Comparison of ENCODE assay signal across 22 mouse cellular contexts in the genomic region with DNA sequence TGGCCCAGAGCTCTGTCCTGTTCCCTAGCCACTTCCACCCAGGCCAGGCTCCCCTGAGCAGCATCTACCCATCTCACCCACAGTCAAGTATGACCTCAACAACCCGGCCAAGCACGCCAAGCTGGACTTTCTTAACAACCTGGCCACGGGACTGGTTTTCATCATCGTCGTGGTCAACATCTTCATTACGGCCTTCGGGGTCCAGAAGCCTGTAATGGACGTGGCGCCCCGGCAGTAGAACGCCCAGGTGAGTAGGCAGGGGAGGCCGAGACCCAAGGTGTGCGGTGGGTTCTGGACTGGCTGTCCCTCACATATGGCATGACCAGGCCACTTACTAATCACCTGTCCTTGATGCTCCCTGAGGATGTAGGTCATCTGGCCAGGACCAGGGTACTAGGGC. TPM values are rescaled to one million over a fixed set of nuclear protein-coding genes. Genes with fewer than 3 reads are reported as not detected.
DNase-seq lines count a peak whose midpoint lies in the region; ATAC-seq and TF ChIP-seq lines count a peak whose summit lies in the region.
"Had no signal": no experiment of that assay in that cellular context is flagged by ENCODE, and none has a peak within 500 bp of the region (broad histone marks: within the 10 kb centered on the region; RNA-seq: fewer than 3 reads in every experiment).

No protein-coding gene starts in this region.

- H3K9ac ChIP-seq in midbrain, embryonic 16.5 days (ENCODE audit: low read depth, low read length), result no peak overlapping the region
- H3K9ac ChIP-seq: embryonic facial prominence, embryonic 12.5 days; forebrain, embryonic 13.5 days; forebrain, embryonic 15.5 days; forebrain, postnatal 0 days had no signal

- ATAC-seq in megakaryocyte, adult 5-6 weeks (ENCODE audit: poor library complexity, severe bottlenecking), result no peak
- no peak for ATAC-seq in midbrain, embryonic 16.5 days
- ATAC-seq: CD4-positive, CD25-positive, alpha-beta regulatory T cell, adult 4 months; forebrain, embryonic 13.5 days; forebrain, embryonic 15.5 days; forebrain, postnatal 0 days had no signal

- DNase-seq in gastrocnemius, adult 2 months, result no peak
- DNase-seq in gastrocnemius, postnatal 36 days, result no peak
- DNase-seq: adrenal gland, adult 2 months; adrenal gland, postnatal 10 days; adrenal gland, postnatal 25 days; B cell, adult 2 months; cerebellum, adult 11-12 months; cerebellum, adult 2 months; cerebellum, adult 9-10 months; cerebellum, postnatal 10 days; cerebellum, postnatal 25 days; forebrain, postnatal 0 days had no signal

- H3K27ac ChIP-seq in gastrocnemius, adult 2 months, result 0 out of 2 replicates have a peak overlapping the region, but pooled peaks have one; percentile 39
- no peak overlapping the region for H3K27ac ChIP-seq in midbrain, embryonic 16.5 days (ENCODE audit: low read length)
- H3K27ac ChIP-seq: embryonic facial prominence, embryonic 10.5 days; embryonic facial prominence, embryonic 12.5 days; forebrain, embryonic 13.5 days; forebrain, embryonic 15.5 days had no signal

- 96% methylated on average over 13 of the region's 13 CpGs for WGBS in midbrain, embryonic 16.5 days

- H3K4me2 ChIP-seq in midbrain, embryonic 16.5 days (ENCODE audit: low read length), result no peak overlapping the region
- H3K4me2 ChIP-seq: embryonic facial prominence, embryonic 12.5 days; forebrain, embryonic 13.5 days; forebrain, embryonic 15.5 days had no signal

- peaks cover 5% of the 10 kb centered on the region for H3K27me3 ChIP-seq in megakaryocyte, embryonic 14.5 days (replicated peaks)
- no peaks in the 10 kb centered on the region for H3K27me3 ChIP-seq in midbrain, embryonic 16.5 days (ENCODE audit: control insufficient read depth, insufficient read depth, low read depth, low read length)
- H3K27me3 ChIP-seq: CH12.LX; embryonic facial prominence, embryonic 12.5 days; forebrain, embryonic 13.5 days; forebrain, embryonic 15.5 days had no signal

- peaks cover 98% of the 10 kb centered on the region for H3K36me3 ChIP-seq in megakaryocyte, embryonic 14.5 days (replicated peaks; ENCODE audit: low read length)
- no peaks in the 10 kb centered on the region for H3K36me3 ChIP-seq in midbrain, embryonic 16.5 days (ENCODE audit: control insufficient read depth, insufficient read depth, low read length)
- H3K36me3 ChIP-seq: forebrain, embryonic 15.5 days had no signal

- H3K4me1 ChIP-seq in megakaryocyte, embryonic 14.5 days, result peaks cover 100% of the 10 kb centered on the region
- H3K4me1 ChIP-seq in midbrain, embryonic 16.5 days (ENCODE audit: control insufficient read depth, insufficient read depth, low read length), result no peaks in the 10 kb centered on the region; the same call in 1 of the 2 replicates
- H3K4me1 ChIP-seq: forebrain, embryonic 15.5 days had no signal

- intact Hi-C loops in gastrocnemius, adult 2 months (cut with DNase I), result no loop called here
- intact Hi-C loops in gastrocnemius, postnatal 36 days (cut with DNase I), result no loop called here

- no peaks in the 10 kb centered on the region for H3K9me3 ChIP-seq in megakaryocyte, embryonic 14.5 days
- no peaks in the 10 kb centered on the region for H3K9me3 ChIP-seq in midbrain, embryonic 16.5 days (replicated peaks; ENCODE audit: control insufficient read depth, low read length, poor library complexity, severe bottlenecking)
- H3K9me3 ChIP-seq: embryonic facial prominence, embryonic 10.5 days; embryonic facial prominence, embryonic 12.5 days; forebrain, embryonic 13.5 days; forebrain, embryonic 15.5 days; G1E had no signal

- no peak overlapping the region for H3K4me3 ChIP-seq in gastrocnemius, adult 2 months
- H3K4me3 ChIP-seq in megakaryocyte, embryonic 14.5 days (replicated peaks), result peak overlapping the region; percentile 15
- no peak overlapping the region for H3K4me3 ChIP-seq in midbrain, embryonic 16.5 days (ENCODE audit: low read depth, low read length)
- H3K4me3 ChIP-seq: embryonic facial prominence, embryonic 10.5 days; embryonic facial prominence, embryonic 12.5 days; forebrain, embryonic 13.5 days; forebrain, embryonic 15.5 days had no signal

- TF ChIP-seq CTCF in gastrocnemius, adult 2 months (IDR thresholded peaks at IDR 0.05), result no peak

RNA-seq across cellular contexts. Expression of a gene that starts 7.5 kb away (rescaled TPM):
- 10 to 100 TPM; 17.2 to 18.7 TPM for total RNA-seq in gastrocnemius, adult 2 months (2021)
- total RNA-seq in gastrocnemius, postnatal 36 days (2021), result 10 to 100 TPM; 15.1 to 15.7 TPM
- polyA plus RNA-seq in megakaryocyte, embryonic 14.5 days (2012; ENCODE audit: insufficient read depth, low replicate concordance), result 422 and 866 TPM in 2 replicates
- 76.1 and 81.6 TPM in 2 replicates for total RNA-seq in megakaryocyte, adult 5-6 weeks (2015)
- 33.4 and 48.2 TPM in 2 replicates for total RNA-seq in megakaryocyte, adult 5-6 weeks (2017)
- polyA plus RNA-seq in midbrain, embryonic 16.5 days (2015; fragmentation: Nextera tagmentation; extraction: Ambion mirVana), result 19.3 and 22.3 TPM in 2 replicates

RNA-seq across cellular contexts. Expression of a gene that starts 21.0 kb away (rescaled TPM):
- 100 to 1,000 TPM; 113 to 123 TPM for total RNA-seq in gastrocnemius, adult 2 months (2021)
- 100 to 1,000 TPM in 1 of 2 experiments, 10 to 100 TPM in 1; 88.7 to 103 TPM for total RNA-seq in gastrocnemius, postnatal 36 days (2021)
- polyA plus RNA-seq in megakaryocyte, embryonic 14.5 days (2012; ENCODE audit: insufficient read depth, low replicate concordance), result 534 and 845 TPM in 2 replicates
- total RNA-seq in megakaryocyte, adult 5-6 weeks (2015), result 85.5 and 103 TPM in 2 replicates
- total RNA-seq in megakaryocyte, adult 5-6 weeks (2017), result 91.0 and 123 TPM in 2 replicates
- 26.5 and 27.6 TPM in 2 replicates for polyA plus RNA-seq in midbrain, embryonic 16.5 days (2015; fragmentation: Nextera tagmentation; extraction: Ambion mirVana)

RNA-seq across cellular contexts. Expression of a gene that starts 47.0 kb away (rescaled TPM):
- 10 to 100 TPM; 58.9 to 99.2 TPM for total RNA-seq in gastrocnemius, adult 2 months (2021)
- total RNA-seq in gastrocnemius, postnatal 36 days (2021), result 10 to 100 TPM; 58.9 to 71.9 TPM
- polyA plus RNA-seq in megakaryocyte, embryonic 14.5 days (2012; ENCODE audit: insufficient read depth, low replicate concordance), result 0.02 and 0.35 TPM in 2 replicates
- 0.66 and 1.6 TPM in 2 replicates for total RNA-seq in megakaryocyte, adult 5-6 weeks (2015)
- 0.33 and 0.48 TPM in 2 replicates for total RNA-seq in megakaryocyte, adult 5-6 weeks (2017)
- 20.8 TPM in 2 replicates for polyA plus RNA-seq in midbrain, embryonic 16.5 days (2015; fragmentation: Nextera tagmentation; extraction: Ambion mirVana)
- polyA plus RNA-seq: CD4-positive, CD25-positive, alpha-beta regulatory T cell, adult 4 months; G1E had no signal

RNA-seq across cellular contexts. Expression of a gene that starts 53.7 kb away (rescaled TPM):
- total RNA-seq in gastrocnemius, adult 2 months (2021), result under 1 TPM in 1 of 2 experiments, not detected in 1; 0.97 TPM
- total RNA-seq in gastrocnemius, postnatal 36 days (2021), result under 1 TPM in 1 of 2 experiments, not detected in 1; 0.32 TPM
- polyA plus RNA-seq in megakaryocyte, embryonic 14.5 days (2012; ENCODE audit: insufficient read depth, low replicate concordance), result 289 and 697 TPM in 2 replicates
- 44.4 and 49.1 TPM in 2 replicates for total RNA-seq in megakaryocyte, adult 5-6 weeks (2015)
- 39.6 and 42.3 TPM in 2 replicates for total RNA-seq in megakaryocyte, adult 5-6 weeks (2017)
- 0.38 and 0.68 TPM in 2 replicates for polyA plus RNA-seq in midbrain, embryonic 16.5 days (2015; fragmentation: Nextera tagmentation; extraction: Ambion mirVana)

Comparison
In these comparisons a context has a peak if more than half of its experiments do, and no peak if none do; other contexts are left out.
1. RNA of a gene that starts 47.0 kb away (total RNA-seq): 58.9 to 99.2 TPM in gastrocnemius, adult 2 months and 58.9 to 71.9 TPM in gastrocnemius, postnatal 36 days; 0.33 to 1.6 TPM in megakaryocyte, adult 5-6 weeks; every median in the first group is over 10 times any median in the second.